In the genomic region with DNA sequence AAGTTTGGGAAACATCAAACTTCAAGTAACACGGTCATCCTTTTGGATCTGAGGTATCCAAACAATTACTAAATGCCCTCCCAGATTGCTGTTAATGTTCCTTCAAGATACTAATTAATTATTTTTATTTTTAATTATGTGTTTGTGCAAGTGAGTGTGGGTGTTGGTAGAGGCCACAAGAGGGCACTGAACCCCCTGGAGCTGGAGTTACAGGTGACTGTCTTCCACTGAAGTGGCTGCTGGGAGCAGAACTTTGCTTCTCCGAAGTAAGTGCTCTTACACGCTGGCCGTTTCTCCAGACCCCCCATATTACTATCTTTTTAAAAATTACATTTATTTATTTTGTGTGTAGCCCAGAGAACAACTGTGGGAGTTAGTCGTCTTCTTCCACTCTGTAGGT, we compare ENCODE assay signal across 8 mouse cellular contexts. TPM values are rescaled to one million over a fixed set of nuclear protein-coding genes. Genes with fewer than 3 reads are reported as not detected.
A peak's percentile ranks its signal among the peaks of the same experiment; 100 is the strongest.
DNase-seq lines count a peak whose midpoint lies in the region; ATAC-seq and TF ChIP-seq lines count a peak whose summit lies in the region.

No protein-coding gene starts in this region.

- 0 out of 2 replicates have a peak, but pooled peaks cover 7% of the 10 kb centered on the region for H3K4me1 ChIP-seq in heart, embryonic 10.5 days
- H3K4me1 ChIP-seq in CH12.LX (ENCODE audit: control insufficient read depth in 1 of 2, insufficient read depth in 2 of 2), result peaks cover 2 to 8% of the 10 kb centered on the region in 2 experiments; a peak in 2 of 4 replicates
- peaks cover 16% of the 10 kb centered on the region for H3K4me1 ChIP-seq in forebrain, embryonic 12.5 days

- no peaks in the 10 kb centered on the region for H3K27me3 ChIP-seq in heart, embryonic 10.5 days (ENCODE audit: insufficient read depth, poor library complexity, severe bottlenecking)
- H3K27me3 ChIP-seq in CH12.LX (replicated peaks), result no peaks in the 10 kb centered on the region
- H3K27me3 ChIP-seq in forebrain, embryonic 12.5 days, result no peaks in the 10 kb centered on the region

- DNase-seq in heart, embryonic 10.5 days (ENCODE audit: low spot score), result no peak
- no peak for DNase-seq in heart, adult 9 months (ENCODE audit: low spot score in 2 of 2)
- DNase-seq in CH12.LX (ENCODE audit: extremely low read depth) (peak; percentile 40), liver (peak; percentile 27)
- DNase-seq in spleen, postnatal 14 days (ENCODE audit: low spot score in 2 of 2), result no peak
- no peak for DNase-seq in layer of hippocampus, postnatal 36 days
- DNase-seq in layer of hippocampus, postnatal 10 days (ENCODE audit: low spot score in 2 of 2), result no peak

- no peak for TF ChIP-seq EP300 in CH12.LX (IDR thresholded peaks at IDR 0.05; ENCODE audit: low read length)

- TF ChIP-seq CTCF in CH12.LX (conservative IDR thresholded peaks at IDR 0.05 in 1 of 2, IDR thresholded peaks at IDR 0.05 in 1 of 2; ENCODE audit: low read depth in 2 of 2, low read length in 2 of 2), result peak in 1 of 2 experiments; percentile 55; a peak in 2 of 4 replicates

- H3K9ac ChIP-seq in CH12.LX (ENCODE audit: insufficient read depth, low read depth), result peak overlapping the region; percentile 73; the same call in 1 of the 2 replicates
- 0 out of 2 replicates have a peak overlapping the region, but pooled peaks have one; percentile 97 for H3K9ac ChIP-seq in forebrain, embryonic 12.5 days

- H3K4me3 ChIP-seq in heart, embryonic 10.5 days, result peak overlapping the region; percentile 97
- peak overlapping the region; percentile 59 to 97 (median 68) for H3K4me3 ChIP-seq in CH12.LX (replicated peaks in 1 of 3; ENCODE audit: low read depth in 2 of 3, low read length in 2 of 3, poor library complexity in 1 of 3)
- peak overlapping the region; percentile 97 for H3K4me3 ChIP-seq in forebrain, embryonic 12.5 days (replicated peaks)

- TF ChIP-seq POLR2A in CH12.LX (IDR thresholded peaks at IDR 0.05; ENCODE audit: low read depth, low read length), result no peak

- peak; percentile 29 for TF ChIP-seq RAD21 in CH12.LX (IDR thresholded peaks at IDR 0.05; ENCODE audit: low read depth, low read length)

- dilution Hi-C loops in CH12.LX (cut with MboI; ENCODE audit: extremely low pct_ligation_motif_present, extremely low pct_unique_long_range_greater_than_20kb, low sequenced_read_pairs), result no loop called here

- in situ Hi-C loops in CH12.LX (cut with MboI; ENCODE audit: low pct_ligation_motif_present, low pct_unique_long_range_greater_than_20kb, low sequenced_read_pairs), result loop anchor here (5.0 to 10.0 kb wide), 2 partner anchors 37 to 65 kb away; no protein-coding TSS in a partner anchor

- no peaks in the 10 kb centered on the region for H3K9me3 ChIP-seq in heart, embryonic 10.5 days
- no peaks in the 10 kb centered on the region for H3K9me3 ChIP-seq in CH12.LX (replicated peaks; ENCODE audit: low read length)
- no peaks in the 10 kb centered on the region for H3K9me3 ChIP-seq in forebrain, embryonic 12.5 days

- peak overlapping the region; percentile 98 for H3K27ac ChIP-seq in heart, embryonic 10.5 days
- H3K27ac ChIP-seq in CH12.LX (ENCODE audit: insufficient read depth, low read depth), result no peak overlapping the region
- H3K27ac ChIP-seq in forebrain, embryonic 12.5 days, result no peak overlapping the region

- 83% methylated on average over 5 of the region's 5 CpGs for WGBS in heart, embryonic 10.5 days
- 86% methylated on average over 5 of the region's 5 CpGs for WGBS in forebrain, embryonic 12.5 days

- ATAC-seq in forebrain, embryonic 12.5 days (ENCODE audit: low FRiP score), result no peak

- no peaks in the 10 kb centered on the region for H3K36me3 ChIP-seq in heart, embryonic 10.5 days
- no peaks in the 10 kb centered on the region for H3K36me3 ChIP-seq in CH12.LX (replicated peaks in 1 of 2; ENCODE audit: control insufficient read depth in 1 of 2, insufficient read depth in 1 of 2, low read length in 1 of 2)
- H3K36me3 ChIP-seq in forebrain, embryonic 12.5 days (replicated peaks), result no peaks in the 10 kb centered on the region

- H3K4me2 ChIP-seq in CH12.LX (ENCODE audit: insufficient read depth, low read depth, poor library complexity, severe bottlenecking), result peak overlapping the region; percentile 42
- peak overlapping the region; percentile 65 for H3K4me2 ChIP-seq in forebrain, embryonic 12.5 days

- H3K79me2 ChIP-seq in CH12.LX (replicated peaks; ENCODE audit: control insufficient read depth, extremely low read depth, insufficient read depth, poor library complexity, severe bottlenecking), result peaks cover 21% of the 10 kb centered on the region

TF ChIP-seq in CH12.LX, 34 proteins besides CTCF, POLR2A, EP300 and RAD21:
- TF ChIP-seq SMC3 (IDR thresholded peaks at IDR 0.05; ENCODE audit: low read depth, low read length) (peak; percentile 19; the same call in 1 of the 2 replicates), NRF1 (IDR thresholded peaks at IDR 0.05; ENCODE audit: low read depth, low read length) (no peak)

RNA-seq across cellular contexts. Expression of a gene that starts 0.9 kb away (rescaled TPM):
- polyA plus RNA-seq in heart, embryonic 10.5 days (2016; fragmentation: Nextera tagmentation; extraction: Ambion mirVana), result 7.0 and 8.3 TPM in 2 replicates
- 10.8 and 11.3 TPM in 2 replicates for total RNA-seq in CH12.LX (2012; rRNA removed)
- 17.6 and 22.0 TPM in 2 replicates for total RNA-seq in CH12.LX (2014; rRNA removed)
- 11.6 and 11.7 TPM in 2 replicates for polyA plus RNA-seq in CH12.LX (2012; ENCODE audit: insufficient read length, low read depth)
- 18.5 and 20.1 TPM in 2 replicates for polyA plus RNA-seq in forebrain, embryonic 12.5 days (2016; fragmentation: Nextera tagmentation; extraction: Ambion mirVana)
- 10 to 100 TPM; 39.3 to 46.1 TPM for total RNA-seq in layer of hippocampus, postnatal 36 days (2021)
- total RNA-seq in layer of hippocampus, postnatal 10 days (2021), result 10 to 100 TPM; 37.1 to 43.8 TPM

Comparison
In these comparisons a context has a peak if more than half of its experiments do, and no peak if none do; other contexts are left out.
1. DNase-seq: peak in CH12.LX (single experiment) and liver (single experiment); none in heart, embryonic 10.5 days (single experiment), heart, adult 9 months (0 of 2), spleen, postnatal 14 days (0 of 2), layer of hippocampus, postnatal 36 days (0 of 2) and layer of hippocampus, postnatal 10 days (0 of 2).
2. Peak in every context shown above with its lines, with median percentiles within 50 percentile points of each other: H3K4me3 ChIP-seq.